Mouse (Mus musculus): ENCODE data around the gene Plekhg3. TPM values are rescaled to one million over a fixed set of nuclear protein-coding genes. Genes with fewer than 3 reads are reported as not detected.
A peak's percentile ranks its signal among the peaks of the same experiment; 100 is the strongest.

Gene Plekhg3
- total RNA-seq, 2 experiments from 2014 or later = 22.7 to 24.6 TPM

GRCm38 (mm10) chr12:76608997-76609565 is 78.4 kb downstream of the Plekhg3 start:
- intact Hi-C loops (cut with DNase I) = loop anchor here (10.0 kb wide), 1 partner anchor 344 kb away; no protein-coding TSS in a partner anchor
- DNase-seq = no peak

GRCm38 (mm10) chr12:76612621-76613020 is 81.9 kb downstream of the Plekhg3 start:
- intact Hi-C loops (cut with DNase I) = no loop called here

GRCm38 (mm10) chr12:76614868-76615579 is 84.3 kb downstream of the Plekhg3 start:
- intact Hi-C loops (cut with DNase I) = no loop called here
- peak; percentile 34 to 41 for DNase-seq

More at GRCm38 (mm10) chr12:76612621-76613020, 81.9 kb downstream of the Plekhg3 start:
- no peak for DNase-seq

GRCm38 (mm10) chr12:76615580-76615937 is 84.9 kb downstream of the Plekhg3 start:
- intact Hi-C loops (cut with DNase I) = no loop called here
- DNase-seq = no peak

- intact Hi-C loops (cut with DNase I) = no loop called here
- no peak for DNase-seq
These were observed 87.5 kb downstream of the Plekhg3 start for GRCm38 (mm10) chr12:76618175-76618574.

- intact Hi-C loops (cut with DNase I) = no loop called here
- no peak for DNase-seq
These were observed 89.2 kb downstream of the Plekhg3 start for GRCm38 (mm10) chr12:76619847-76620246.

GRCm38 (mm10) chr12:76623374-76623773 is 92.7 kb downstream of the Plekhg3 start:
- DNase-seq = no peak
- intact Hi-C loops (cut with DNase I) = no loop called here

Small RNA genes lying within 50 kb of the gene (microRNA-seq; reads per million reads assigned to microRNA genes)
- gene Mir5135 = 0 to 0.70 reads per million in 2 experiments

Other genes starting within 250 kb of the Plekhg3 start
- gene Akap5, start 206.0 kb upstream of the Plekhg3 start, total RNA-seq (2021) = 1 to 10 TPM; 3.7 to 7.2 TPM
- gene Zbtb25, start 161.3 kb upstream of the Plekhg3 start, total RNA-seq (2021) = 10 to 100 TPM in 1 of 2 experiments, 1 to 10 TPM in 1; 8.5 to 12.2 TPM
- gene Zbtb1, start 160.6 kb upstream of the Plekhg3 start, total RNA-seq (2021) = 1 to 10 TPM; 5.8 to 6.7 TPM
- 10 to 100 TPM in 1 of 2 experiments, 1 to 10 TPM in 1; 9.9 to 11.7 TPM for gene Hspa2, start 126.7 kb upstream of the Plekhg3 start, total RNA-seq (2021)
- 1 to 10 TPM in 1 of 2 experiments, under 1 TPM in 1; 0.79 to 1.0 TPM for gene Ppp1r36, start 113.4 kb upstream of the Plekhg3 start, total RNA-seq (2021)
- gene Sptb, start 179.7 kb downstream of the Plekhg3 start, total RNA-seq (2021) = 10 to 100 TPM; 59.0 to 60.3 TPM
- 10 to 100 TPM; 77.9 to 91.3 TPM for gene Churc1, start 234.6 kb downstream of the Plekhg3 start, total RNA-seq (2021)
- gene Fntb, start 234.7 kb downstream of the Plekhg3 start, total RNA-seq (2021) = 10 to 100 TPM; 14.7 to 15.4 TPM

Measured in heart, postnatal 10 days (tissue).